Mouse (Mus musculus): ENCODE data around the gene Uimc1. TPM values are rescaled to one million over a fixed set of nuclear protein-coding genes. Genes with fewer than 3 reads are reported as not detected.

The Uimc1 gene
- 76.4 TPM for total RNA-seq (2023)

DNA sequence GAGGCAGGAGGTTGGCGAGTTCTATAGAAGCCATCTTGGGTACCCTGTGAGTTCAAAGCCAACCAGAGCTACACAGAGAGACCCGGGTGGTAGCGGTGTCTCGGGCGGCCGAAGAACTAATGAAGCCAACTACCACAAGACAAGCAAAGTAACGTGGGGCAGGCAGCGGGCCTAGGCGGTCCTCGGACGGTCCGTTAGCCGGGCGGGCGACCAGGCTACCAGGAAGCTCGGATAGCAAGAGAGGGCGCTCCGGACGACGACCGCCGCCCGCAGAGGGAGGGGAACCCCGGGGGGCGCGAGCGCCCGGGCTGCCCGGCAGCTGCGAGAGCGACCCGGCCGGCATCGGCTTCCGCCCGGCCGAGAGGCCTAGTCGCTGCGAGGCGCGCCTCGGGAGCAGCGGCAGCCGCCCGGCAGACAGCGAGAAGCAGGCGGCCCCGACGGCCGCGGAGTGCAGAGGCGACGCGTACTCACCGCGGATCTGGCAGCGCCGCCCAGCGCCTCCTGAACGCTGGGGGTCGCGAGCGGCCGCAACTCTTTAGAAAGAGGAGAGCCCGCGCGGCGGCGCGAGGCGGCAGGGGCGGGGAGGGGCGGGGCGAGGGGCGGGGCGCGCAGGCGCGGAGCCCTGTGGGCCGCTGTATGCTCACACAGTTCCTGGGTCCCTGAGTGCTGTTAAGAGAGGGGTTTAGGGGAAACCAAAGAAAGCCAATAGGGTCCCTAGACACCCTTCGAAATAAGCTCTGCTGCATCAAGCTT, at the start of gene Uimc1:
Gene Uimc1, minus strand, starts transcription at position 575 of the 753 bp plus-strand sequence.

DNA sequence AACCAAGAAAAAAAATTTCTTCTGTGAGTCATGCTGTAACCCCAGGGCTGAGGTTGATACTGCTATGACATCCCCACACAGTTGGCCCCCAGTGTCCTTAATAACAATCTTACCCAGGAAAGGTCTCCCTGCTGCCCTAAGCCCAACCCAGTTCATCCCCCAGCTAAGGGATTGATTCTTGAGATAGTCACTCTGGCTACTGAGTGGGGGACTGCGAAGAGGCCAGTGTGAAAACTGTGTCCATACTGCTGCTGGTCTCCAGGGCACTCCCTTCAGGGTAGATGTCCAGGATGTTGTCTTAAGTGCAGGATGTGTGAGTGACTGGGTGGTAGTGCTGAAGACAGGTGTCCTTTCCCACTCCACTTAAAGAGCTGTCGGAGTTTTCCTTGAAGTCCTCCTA, 33.3 kb upstream of the Uimc1 start, which contains the start of gene Gm17617:
Gene Gm17617, minus strand, starts transcription at position 101 of the 400 bp plus-strand sequence.

DNA sequence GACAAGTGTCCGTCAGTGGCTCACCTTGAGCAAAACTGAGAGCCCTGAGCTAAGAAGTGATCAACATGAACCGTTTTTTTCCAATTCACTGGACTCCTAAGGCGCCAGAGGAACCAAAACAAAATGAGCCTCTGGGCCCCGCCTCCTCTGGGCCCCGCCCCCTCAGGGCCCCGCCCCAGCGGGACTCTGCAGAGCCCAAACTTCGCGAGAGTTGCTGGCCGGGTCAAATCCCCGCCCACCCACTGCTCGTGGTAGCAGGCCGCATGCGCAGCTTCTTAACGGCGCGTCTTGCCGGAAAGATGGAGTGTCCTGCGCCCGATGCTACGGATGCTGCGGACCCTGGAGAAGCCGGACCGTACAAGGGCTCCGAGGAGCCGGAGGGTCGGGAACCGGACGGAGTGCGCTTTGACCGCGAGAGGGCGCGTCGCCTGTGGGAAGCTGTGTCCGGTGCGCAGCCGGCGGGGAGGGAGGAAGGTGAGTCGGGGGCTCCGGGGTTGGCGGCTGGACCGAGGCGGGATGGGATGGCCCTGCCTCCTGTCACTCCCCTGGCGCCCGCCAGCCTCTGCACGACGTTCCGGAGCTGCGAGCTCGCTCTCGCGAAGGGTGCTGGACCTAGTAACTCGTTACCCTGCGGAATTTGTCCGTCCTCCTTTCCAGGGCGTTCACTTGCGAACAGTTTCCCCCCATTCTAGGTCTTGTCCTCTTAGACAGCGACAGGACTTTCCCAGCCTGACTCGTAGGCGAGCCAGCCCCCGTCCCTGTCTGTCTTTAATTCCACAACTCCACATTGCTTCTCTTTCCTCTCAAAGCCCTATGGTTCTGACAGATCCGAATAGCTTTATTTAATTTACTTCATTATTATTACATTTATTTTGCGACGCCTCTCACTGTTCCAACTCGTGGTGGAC, 5.2 kb upstream of the Uimc1 start, which contains the start of gene Zfp346:
Gene Zfp346, plus strand, starts transcription at position 267 of the 908 bp plus-strand sequence.

DNA sequence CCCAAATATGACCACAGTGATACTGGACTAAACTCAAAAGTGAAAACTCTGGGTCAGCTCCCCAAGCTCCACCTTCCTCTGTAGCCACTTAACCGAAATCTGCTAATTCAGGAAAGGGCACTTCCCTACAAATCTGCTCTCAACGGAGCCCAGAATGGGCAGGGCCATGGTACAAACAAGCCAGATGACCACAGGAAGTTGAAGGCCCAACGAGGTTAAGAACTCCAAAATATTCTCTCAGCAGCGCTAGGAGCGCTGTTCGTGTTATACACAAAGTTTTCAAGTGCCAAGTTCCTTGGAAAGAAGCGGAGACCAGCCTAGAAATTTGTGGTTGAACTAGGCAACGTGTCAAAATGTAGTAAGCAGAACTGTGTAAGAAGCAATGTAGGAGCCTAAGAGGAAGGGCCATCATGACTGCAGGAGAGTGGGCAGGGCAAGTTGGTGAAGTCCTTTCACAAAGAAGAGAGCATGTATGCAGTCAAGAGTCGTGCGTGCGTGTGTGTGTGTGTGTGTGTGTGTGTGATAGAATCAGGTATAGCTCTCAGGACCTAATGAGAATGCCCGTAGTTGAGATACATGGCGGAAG, 78.8 kb downstream of the Uimc1 start, which contains the start of gene Hk3:
Gene Hk3, minus strand, starts transcription at position 192 of the 586 bp plus-strand sequence.

Other genes with a start within 250 kb of the Uimc1 start
- gene Unc5a, start 150.9 kb downstream of the Uimc1 start, total RNA-seq (2023), result 2.8 TPM
- gene Hk3, start 78.9 kb downstream of the Uimc1 start, total RNA-seq (2023), result 3.0 TPM
- 31.3 TPM for gene Zfp346, start 5.0 kb upstream of the Uimc1 start, total RNA-seq (2023)
- gene Gm17617, start 33.2 kb upstream of the Uimc1 start, total RNA-seq (2023), result not detected
- gene Fgfr4, start 52.3 kb upstream of the Uimc1 start, total RNA-seq (2023), result not detected
- gene Nsd1, start 109.5 kb upstream of the Uimc1 start, total RNA-seq (2023), result 171 TPM
- gene Prelid1, start 220.2 kb upstream of the Uimc1 start, total RNA-seq (2023), result 144 TPM
- 58.4 TPM for gene Rab24, start 221.6 kb upstream of the Uimc1 start, total RNA-seq (2023)
- gene Mxd3, start 229.5 kb upstream of the Uimc1 start, total RNA-seq (2023), result 0.82 TPM